Mouse (Mus musculus) myocyte (in vitro differentiated cells): ENCODE results near the gene Cbarp. TPM values are rescaled to one million over a fixed set of nuclear protein-coding genes. Genes with fewer than 3 reads are reported as not detected.

Experiments used
- H3K27me3 ChIP-seq: one replicate; pipeline ENCODE4 v1.6.1; 2011; ENCODE audit not compliant: control insufficient read depth, insufficient read depth, insufficient read length
- H3K36me3 ChIP-seq: one replicate; pipeline ENCODE4 v1.6.1; 2011; ENCODE audit not compliant: control insufficient read depth, insufficient read depth
- H3K4me2 ChIP-seq: one replicate; pipeline ENCODE4 v1.6.1; 2011; ENCODE audit warnings: low read depth, control low read depth
- H3K4me3 ChIP-seq: one replicate; pipeline ENCODE4 v1.5.1; 2011; ENCODE audit warnings: mild to moderate bottlenecking, control low read depth, moderate library complexity
- H3K79me2 ChIP-seq: one replicate; pipeline ENCODE4 v1.6.1; 2011; ENCODE audit not compliant: control insufficient read depth, insufficient read depth
- H3ac ChIP-seq: one replicate; pipeline ENCODE4 v1.6.1; 2011; ENCODE audit not compliant: control insufficient read depth, insufficient read length
- CEBPB ChIP-seq: IDR thresholded peaks from 2 replicates; pipeline ENCODE4 v1.6.1; 2011; ENCODE audit warnings: mild to moderate bottlenecking, moderate library complexity; ENCODE audit not compliant: poor library complexity, insufficient read depth, severe bottlenecking
- E2F4 ChIP-seq: IDR thresholded peaks from one replicate; pipeline ENCODE4 v1.6.1; 2011; ENCODE audit warnings: mild to moderate bottlenecking, control low read depth, moderate library complexity; ENCODE audit not compliant: insufficient read depth
- MAX ChIP-seq: IDR thresholded peaks from one replicate; pipeline ENCODE4 v1.6.1; 2011; ENCODE audit warnings: low read depth, mild to moderate bottlenecking, control low read depth
- MYOD1 ChIP-seq, 3 experiments: IDR thresholded peaks; one replicate each; pipeline ENCODE4 v1.6.1; 2011; ENCODE audit warnings: control low read depth in 2 of 3, low read depth in 2 of 3, mild to moderate bottlenecking in 2 of 3, moderate library complexity in 1 of 3; ENCODE audit not compliant: insufficient read length in 2 of 3, control insufficient read depth in 1 of 3
- MYOG ChIP-seq, 3 experiments: IDR thresholded peaks; one replicate each; pipeline ENCODE4 v1.6.1; 2011; ENCODE audit warnings: control low read depth in 2 of 3, low read depth in 2 of 3, mild to moderate bottlenecking in 2 of 3; ENCODE audit not compliant: insufficient read length in 2 of 3, control insufficient read depth in 1 of 3, insufficient read depth in 1 of 3
- POLR2A ChIP-seq: IDR thresholded peaks from one replicate; pipeline ENCODE4 v1.6.1; 2011; ENCODE audit warnings: low read depth, mild to moderate bottlenecking, control low read depth, moderate library complexity; ENCODE audit not compliant: insufficient read length
- POLR2AphosphoS2 ChIP-seq: IDR thresholded peaks from one replicate; pipeline ENCODE4 v1.6.1; 2011; ENCODE audit warnings: low read depth, control low read depth; ENCODE audit not compliant: insufficient read length
- REST ChIP-seq: IDR thresholded peaks from one replicate; pipeline ENCODE4 v1.6.1; 2011; ENCODE audit warnings: mild to moderate bottlenecking, control low read depth, moderate library complexity; ENCODE audit not compliant: insufficient read depth, insufficient read length
- SRF ChIP-seq: IDR thresholded peaks from one replicate; pipeline ENCODE4 v1.6.1; 2011; ENCODE audit warnings: low read depth; ENCODE audit not compliant: control insufficient read depth, insufficient read length
- TCF12 ChIP-seq: IDR thresholded peaks from one replicate; pipeline ENCODE4 v1.6.1; 2011; ENCODE audit warnings: mild to moderate bottlenecking, control low read depth; ENCODE audit not compliant: poor library complexity, insufficient read depth, severe bottlenecking
- TCF3 ChIP-seq: IDR thresholded peaks from one replicate; pipeline ENCODE4 v1.6.1; 2011; ENCODE audit warnings: low read depth, control low read depth; ENCODE audit not compliant: insufficient read length
- USF1 ChIP-seq: IDR thresholded peaks from one replicate; pipeline ENCODE4 v1.6.1; 2011; ENCODE audit warnings: low read depth, mild to moderate bottlenecking, control low read depth, moderate library complexity
- polyA plus RNA-seq: library from polyadenylated mRNA; unstranded; fragments of >200 nt; fragmentation: generic; extraction: Trizol; gene quantifications from one replicate; pipeline ENCODE4 v1.2.1, GENCODE M21; 2012; ENCODE audit warnings: missing spikeins

Cbarp gene
- polyA plus RNA-seq, 1 experiment = 10.0 TPM

- H3K27me3 ChIP-seq = no peaks in the 10 kb centered on the region
- no peak overlapping the region for H3ac ChIP-seq
- peaks cover 11% of the 10 kb centered on the region for H3K36me3 ChIP-seq
- H3K79me2 ChIP-seq = peaks cover 95% of the 10 kb centered on the region
- TF ChIP-seq POLR2A (peak; percentile 42), REST (no peak), MAX (no peak), E2F4 (no peak), CEBPB (no peak), TCF12 (peak; percentile 97), MYOD1 (IDR thresholded peaks at IDR 0.05; ENCODE audit: control insufficient read depth in 1 of 3, insufficient read length in 2 of 3, low read depth in 2 of 3) (peak; percentile 82 to 100 (median 99)), SRF (peak; percentile 49), MYOG (IDR thresholded peaks at IDR 0.05; ENCODE audit: control insufficient read depth in 1 of 3, insufficient read depth in 1 of 3, insufficient read length in 2 of 3, low read depth in 2 of 3) (peak; percentile 98 to 99 (median 99)), USF1 (no peak), POLR2AphosphoS2 (no peak), TCF3 (peak; percentile 97)
- H3K4me3 ChIP-seq = peak overlapping the region; percentile 93
- peak overlapping the region; percentile 97 for H3K4me2 ChIP-seq
These were observed 20.5 kb downstream of the Cbarp start for GRCm38 (mm10) chr10:80120146-80120545.

DNA sequence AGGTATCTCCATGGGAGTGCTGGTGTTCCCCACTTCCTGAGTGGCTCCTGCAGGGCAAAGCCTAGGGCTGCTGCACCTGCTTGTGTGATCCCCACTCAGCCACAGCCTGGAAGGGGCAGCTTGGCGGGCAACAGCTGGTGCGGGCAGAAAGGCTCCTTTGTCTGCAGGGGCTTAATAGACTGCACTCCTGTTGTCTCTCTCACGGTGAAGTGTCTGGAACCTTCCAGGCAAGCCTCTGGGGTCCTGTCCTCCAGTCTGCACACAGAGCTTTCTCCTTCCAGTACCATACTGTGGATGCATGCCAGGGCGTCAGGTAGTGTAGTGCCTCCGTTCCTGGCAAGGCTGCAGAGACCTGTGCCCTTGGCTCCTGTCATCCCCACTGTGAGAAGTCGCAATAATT lies 22.1 kb downstream of the Cbarp start:
- Histone ChIP-seq H3K36me3 (peaks cover 11% of the 10 kb centered on the region), H3ac (no peak overlapping the region), H3K4me3 (peak overlapping the region; percentile 93), H3K27me3 (no peaks in the 10 kb centered on the region), H3K4me2 (peak overlapping the region; percentile 97), H3K79me2 (peaks cover 79% of the 10 kb centered on the region)
- TF ChIP-seq CEBPB = no peak
- no peak for TF ChIP-seq POLR2A
- TF ChIP-seq MYOG (IDR thresholded peaks at IDR 0.05; ENCODE audit: control insufficient read depth in 1 of 3, insufficient read depth in 1 of 3, insufficient read length in 2 of 3, low read depth in 2 of 3) = peak; percentile 16 to 99 (median 97)
- peak; percentile 64 for TF ChIP-seq TCF12
- TF ChIP-seq USF1 = no peak
- no peak for TF ChIP-seq MAX
- TF ChIP-seq TCF3 = peak; percentile 86
- peak in 2 of 3 experiments; percentile 97 to 98 for TF ChIP-seq MYOD1 (IDR thresholded peaks at IDR 0.05; ENCODE audit: control insufficient read depth in 1 of 3, insufficient read length in 2 of 3, low read depth in 2 of 3)
- no peak for TF ChIP-seq REST

DNA sequence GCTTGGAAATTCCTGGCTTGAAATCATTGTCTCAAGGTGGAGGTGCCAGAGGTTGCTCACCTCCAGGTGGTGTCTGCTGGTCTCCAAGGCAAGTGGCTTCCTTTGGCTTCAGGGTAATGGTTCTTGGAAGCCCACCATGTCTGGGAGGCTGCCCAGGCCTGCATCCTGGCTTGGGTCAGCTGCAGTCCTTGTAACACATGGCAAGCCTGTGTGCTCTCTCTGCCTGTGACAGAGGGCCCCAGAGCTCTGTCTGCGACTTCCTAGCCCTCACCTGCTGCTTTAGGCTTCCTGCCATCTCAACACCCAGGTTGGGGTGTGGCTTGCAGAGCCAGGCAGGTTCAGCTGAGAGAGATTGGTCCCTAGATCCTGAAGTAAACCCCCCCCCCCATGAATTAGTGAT lies 22.9 kb downstream of the Cbarp start:
- Histone ChIP-seq H3K79me2 (peaks cover 71% of the 10 kb centered on the region), H3K4me3 (peak overlapping the region; percentile 93), H3K4me2 (peak overlapping the region; percentile 97), H3K27me3 (no peaks in the 10 kb centered on the region), H3K36me3 (peaks cover 11% of the 10 kb centered on the region), H3ac (no peak overlapping the region)
- peak in 1 of 3 experiments; percentile 44 for TF ChIP-seq MYOG (IDR thresholded peaks at IDR 0.05; ENCODE audit: control insufficient read depth in 1 of 3, insufficient read depth in 1 of 3, insufficient read length in 2 of 3, low read depth in 2 of 3)
- no peak for TF ChIP-seq SRF

GRCm38 (mm10) chr10:80116927-80117691 lies 23.5 kb downstream of the Cbarp start:
- TF ChIP-seq POLR2AphosphoS2 = no peak
- TF ChIP-seq SRF = no peak
- no peak for TF ChIP-seq REST
- TF ChIP-seq MYOG (IDR thresholded peaks at IDR 0.05; ENCODE audit: control insufficient read depth in 1 of 3, insufficient read depth in 1 of 3, insufficient read length in 2 of 3, low read depth in 2 of 3) = peak in 1 of 3 experiments; percentile 32
- TF ChIP-seq E2F4 = no peak
- TF ChIP-seq POLR2A = peak; percentile 9
- TF ChIP-seq TCF12 = no peak
- no peak for TF ChIP-seq CEBPB
- TF ChIP-seq MAX = no peak
- no peak for TF ChIP-seq USF1
- no peak for TF ChIP-seq MYOD1 (IDR thresholded peaks at IDR 0.05; ENCODE audit: control insufficient read depth in 1 of 3, insufficient read length in 2 of 3, low read depth in 2 of 3)
- no peak for TF ChIP-seq TCF3
- Histone ChIP-seq H3K4me3 (peak overlapping the region; percentile 93), H3K36me3 (peaks cover 11% of the 10 kb centered on the region), H3ac (peak overlapping the region; percentile 96), H3K79me2 (peaks cover 64% of the 10 kb centered on the region), H3K27me3 (no peaks in the 10 kb centered on the region), H3K4me2 (peak overlapping the region; percentile 97)

DNA sequence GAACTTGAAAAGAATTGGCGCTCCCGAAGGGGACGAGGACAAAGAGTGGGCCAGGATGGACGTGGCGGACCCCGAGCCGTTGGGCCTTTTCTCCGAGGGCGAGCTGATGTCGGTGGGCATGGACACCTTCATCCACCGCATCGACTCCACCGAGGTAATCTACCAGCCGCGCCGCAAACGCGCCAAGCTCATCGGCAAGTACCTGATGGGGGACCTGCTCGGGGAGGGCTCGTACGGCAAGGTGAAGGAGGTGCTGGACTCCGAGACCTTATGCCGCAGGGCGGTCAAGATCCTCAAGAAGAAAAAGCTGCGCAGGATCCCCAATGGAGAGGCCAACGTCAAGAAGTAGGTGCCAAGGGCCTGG lies 24.1 kb downstream of the Cbarp start:
- H3K79me2 ChIP-seq = peaks cover 59% of the 10 kb centered on the region
- TF ChIP-seq POLR2AphosphoS2 = peak; percentile 47
- TF ChIP-seq MYOD1 (IDR thresholded peaks at IDR 0.05; ENCODE audit: control insufficient read depth in 1 of 3, insufficient read length in 2 of 3, low read depth in 2 of 3) = no peak
- peak overlapping the region; percentile 93 for H3K4me3 ChIP-seq
- H3K27me3 ChIP-seq = no peaks in the 10 kb centered on the region
- H3K4me2 ChIP-seq = peak overlapping the region; percentile 97
- peaks cover 6% of the 10 kb centered on the region for H3K36me3 ChIP-seq
- H3ac ChIP-seq = peak overlapping the region; percentile 96
